26 mouse cellular contexts compared by ENCODE assay signal in the genomic region with DNA sequence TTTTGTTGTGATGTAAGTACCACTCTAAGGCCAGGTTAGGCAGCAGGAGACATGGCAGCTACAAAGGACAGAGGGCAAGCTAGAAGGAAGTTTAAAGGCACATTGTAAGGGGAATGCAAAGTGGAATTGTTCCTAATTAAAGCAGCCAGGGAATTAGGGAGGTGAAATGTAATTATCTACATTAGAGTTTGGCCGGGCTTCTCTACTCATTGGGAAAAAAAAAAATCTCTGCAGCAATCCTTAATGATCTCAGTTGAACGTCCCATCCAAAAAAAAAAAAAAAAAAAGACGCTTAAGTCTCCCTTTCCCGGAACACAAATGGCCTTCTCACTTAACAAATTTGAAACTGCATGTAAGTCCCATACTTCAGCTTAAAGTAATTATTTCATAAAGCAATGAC.
DNase-seq lines count a peak whose midpoint lies in the region; ATAC-seq and TF ChIP-seq lines count a peak whose summit lies in the region.
"Had no signal": no experiment of that assay in that cellular context is flagged by ENCODE, and none has a peak within 500 bp of the region (broad histone marks: within the 10 kb centered on the region; RNA-seq: fewer than 3 reads in every experiment).

No protein-coding gene starts in this region.

- ATAC-seq in forebrain, embryonic 11.5 days (replicated peaks; ENCODE audit: low FRiP score): no peak
- no peak for ATAC-seq in midbrain, embryonic 14.5 days (ENCODE audit: low FRiP score, low TSS enrichment)
- no peak for ATAC-seq in forebrain, embryonic 13.5 days
- no peak for ATAC-seq in forebrain, embryonic 16.5 days
- ATAC-seq: activated CD4-positive, CD25-positive, alpha-beta regulatory T cell, adult 4 months had no signal

- WGBS in forebrain, embryonic 10.5 days: 22% methylated on average over 4 of the region's 4 CpGs
- 10% methylated on average over 4 of the region's 4 CpGs for WGBS in forebrain, embryonic 11.5 days
- WGBS in midbrain, embryonic 10.5 days: 37% methylated on average over 4 of the region's 4 CpGs
- 29% methylated on average over 4 of the region's 4 CpGs for WGBS in midbrain, embryonic 14.5 days
- WGBS in forebrain, embryonic 13.5 days: 10% methylated on average over 4 of the region's 4 CpGs
- 4% methylated on average over 4 of the region's 4 CpGs for WGBS in forebrain, embryonic 16.5 days
- 94% methylated on average over 4 of the region's 4 CpGs for WGBS in thymus, adult 2 months

- TF ChIP-seq POLR2A in thymus, adult 2 months (IDR thresholded peaks at IDR 0.05; ENCODE audit: control insufficient read depth, extremely low read depth, insufficient read depth, low read length, poor library complexity): no peak

- no peak for DNase-seq in forebrain, embryonic 10.5 days (ENCODE audit: extremely low spot score, low spot score)
- DNase-seq in forebrain, embryonic 11.5 days (ENCODE audit: low spot score): no peak
- DNase-seq in midbrain, embryonic 10.5 days (ENCODE audit: low spot score): no peak
- no peak for DNase-seq in midbrain, embryonic 14.5 days
- no peak for DNase-seq in kidney, postnatal 25 days
- DNase-seq in thymus, adult 2 months: no peak
- DNase-seq: adrenal gland, adult 8-10 months; adrenal gland, postnatal 25 days; cerebellum, adult 11-12 months; cerebellum, adult 8-10 months; cerebellum, postnatal 10 days; cerebellum, postnatal 36 days; embryo, embryonic 11 days; gastrocnemius, postnatal 10 days; gastrocnemius, postnatal 36 days; heart, adult 2 months; heart, postnatal 14 days; heart, postnatal 4 days; kidney, adult 11 months had no signal

- no peak for TF ChIP-seq CTCF in thymus, adult 2 months (IDR thresholded peaks at IDR 0.05; ENCODE audit: borderline replicate concordance, control insufficient read depth, extremely low read depth, insufficient read depth, low read length, poor library complexity)

- peaks cover 6% of the 10 kb centered on the region for H3K9me3 ChIP-seq in forebrain, embryonic 10.5 days
- no peaks in the 10 kb centered on the region; the same call in 1 of the 2 replicates for H3K9me3 ChIP-seq in forebrain, embryonic 11.5 days (ENCODE audit: control insufficient read depth, low read length)
- no peaks in the 10 kb centered on the region; the same call in 1 of the 2 replicates for H3K9me3 ChIP-seq in midbrain, embryonic 10.5 days (replicated peaks)
- H3K9me3 ChIP-seq in midbrain, embryonic 14.5 days (ENCODE audit: control insufficient read depth, low read length): no peaks in the 10 kb centered on the region
- H3K9me3 ChIP-seq in forebrain, embryonic 13.5 days (replicated peaks): 0 out of 2 replicates have a peak, but pooled peaks cover 6% of the 10 kb centered on the region
- peaks cover 3% of the 10 kb centered on the region; the same call in 1 of the 2 replicates for H3K9me3 ChIP-seq in forebrain, embryonic 16.5 days (ENCODE audit: control insufficient read depth, low read length)
- H3K9me3 ChIP-seq: heart, embryonic 10.5 days; heart, embryonic 13.5 days; intestine, embryonic 15.5 days had no signal

- peaks cover 44% of the 10 kb centered on the region for H3K27me3 ChIP-seq in forebrain, embryonic 10.5 days (ENCODE audit: poor library complexity, severe bottlenecking)
- peaks cover 6% of the 10 kb centered on the region; the same call in 1 of the 2 replicates for H3K27me3 ChIP-seq in forebrain, embryonic 11.5 days (ENCODE audit: control insufficient read depth, insufficient read depth, low read length)
- peaks cover 15% of the 10 kb centered on the region for H3K27me3 ChIP-seq in midbrain, embryonic 10.5 days (ENCODE audit: low read depth, poor library complexity, severe bottlenecking)
- H3K27me3 ChIP-seq in midbrain, embryonic 14.5 days (ENCODE audit: control insufficient read depth, insufficient read depth, low read length): no peaks in the 10 kb centered on the region
- H3K27me3 ChIP-seq in forebrain, embryonic 13.5 days: peaks cover 5% of the 10 kb centered on the region; the same call in 1 of the 2 replicates
- H3K27me3 ChIP-seq in forebrain, embryonic 16.5 days (replicated peaks; ENCODE audit: control insufficient read depth, insufficient read depth, low read length): no peaks in the 10 kb centered on the region
- no peaks in the 10 kb centered on the region for H3K27me3 ChIP-seq in thymus, adult 2 months (ENCODE audit: control insufficient read depth, insufficient read depth, low read length)
- H3K27me3 ChIP-seq: heart, embryonic 13.5 days; intestine, embryonic 15.5 days had no signal

- H3K9ac ChIP-seq in forebrain, embryonic 11.5 days (ENCODE audit: low read length): no peak overlapping the region
- H3K9ac ChIP-seq in midbrain, embryonic 14.5 days (replicated peaks; ENCODE audit: low read length): no peak overlapping the region
- no peak overlapping the region for H3K9ac ChIP-seq in forebrain, embryonic 13.5 days
- no peak overlapping the region for H3K9ac ChIP-seq in forebrain, embryonic 16.5 days (replicated peaks; ENCODE audit: low read depth, low read length)
- H3K9ac ChIP-seq: heart, embryonic 13.5 days; hindbrain, embryonic 13.5 days; intestine, embryonic 15.5 days had no signal

- H3K4me2 ChIP-seq in forebrain, embryonic 11.5 days (ENCODE audit: low read depth, low read length, severe bottlenecking): no peak overlapping the region
- no peak overlapping the region for H3K4me2 ChIP-seq in midbrain, embryonic 14.5 days (ENCODE audit: low read length)
- peak overlapping the region; percentile 14 for H3K4me2 ChIP-seq in forebrain, embryonic 13.5 days
- H3K4me2 ChIP-seq in forebrain, embryonic 16.5 days (ENCODE audit: low read length): no peak overlapping the region
- H3K4me2 ChIP-seq: heart, embryonic 13.5 days; hindbrain, embryonic 13.5 days; intestine, embryonic 15.5 days had no signal

- peaks cover 55% of the 10 kb centered on the region for H3K4me1 ChIP-seq in forebrain, embryonic 10.5 days
- peaks cover 16% of the 10 kb centered on the region for H3K4me1 ChIP-seq in forebrain, embryonic 11.5 days (replicated peaks; ENCODE audit: control insufficient read depth, insufficient read depth, low read length)
- peaks cover 39% of the 10 kb centered on the region for H3K4me1 ChIP-seq in midbrain, embryonic 10.5 days
- H3K4me1 ChIP-seq in midbrain, embryonic 14.5 days (ENCODE audit: control insufficient read depth, insufficient read depth, low read length): peaks cover 18% of the 10 kb centered on the region
- H3K4me1 ChIP-seq in forebrain, embryonic 13.5 days: peaks cover 46% of the 10 kb centered on the region
- H3K4me1 ChIP-seq in forebrain, embryonic 16.5 days (replicated peaks; ENCODE audit: control insufficient read depth, insufficient read depth, low read length): peaks cover 23% of the 10 kb centered on the region
- H3K4me1 ChIP-seq in thymus, adult 2 months (replicated peaks; ENCODE audit: control insufficient read depth, insufficient read depth, low read length): no peaks in the 10 kb centered on the region
- H3K4me1 ChIP-seq: intestine, embryonic 15.5 days had no signal

- peak overlapping the region; percentile 10; the same call in 1 of the 2 replicates for H3K4me3 ChIP-seq in forebrain, embryonic 10.5 days
- no peak overlapping the region for H3K4me3 ChIP-seq in forebrain, embryonic 11.5 days (ENCODE audit: low read depth, low read length)
- H3K4me3 ChIP-seq in midbrain, embryonic 10.5 days: no peak overlapping the region
- H3K4me3 ChIP-seq in midbrain, embryonic 14.5 days (replicated peaks; ENCODE audit: low read depth, low read length): no peak overlapping the region
- H3K4me3 ChIP-seq in forebrain, embryonic 13.5 days: no peak overlapping the region
- no peak overlapping the region for H3K4me3 ChIP-seq in forebrain, embryonic 16.5 days (replicated peaks; ENCODE audit: low read length)
- H3K4me3 ChIP-seq in thymus, adult 2 months (ENCODE audit: control insufficient read depth, insufficient read depth, low read length): no peak overlapping the region
- H3K4me3 ChIP-seq: heart, adult 2 months; heart, embryonic 10.5 days; heart, embryonic 13.5 days; hindbrain, embryonic 13.5 days; intestine, embryonic 15.5 days had no signal

- peak overlapping the region; percentile 77 for H3K27ac ChIP-seq in forebrain, embryonic 10.5 days
- H3K27ac ChIP-seq in forebrain, embryonic 11.5 days (ENCODE audit: low read depth, low read length): no peak overlapping the region
- H3K27ac ChIP-seq in midbrain, embryonic 10.5 days (replicated peaks): peak overlapping the region; percentile 86
- H3K27ac ChIP-seq in midbrain, embryonic 14.5 days (replicated peaks; ENCODE audit: low read depth, low read length): no peak overlapping the region
- H3K27ac ChIP-seq in forebrain, embryonic 13.5 days: peak overlapping the region; percentile 74; the same call in 1 of the 2 replicates
- peak overlapping the region; percentile 2; the same call in 1 of the 2 replicates for H3K27ac ChIP-seq in forebrain, embryonic 16.5 days (ENCODE audit: low read length)
- no peak overlapping the region for H3K27ac ChIP-seq in thymus, adult 2 months (ENCODE audit: control insufficient read depth, insufficient read depth, low read length)
- H3K27ac ChIP-seq: heart, adult 2 months; heart, embryonic 10.5 days; heart, embryonic 13.5 days; hindbrain, embryonic 13.5 days; intestine, embryonic 15.5 days had no signal

- H3K36me3 ChIP-seq in forebrain, embryonic 10.5 days (replicated peaks): no peaks in the 10 kb centered on the region
- H3K36me3 ChIP-seq in forebrain, embryonic 11.5 days (ENCODE audit: control insufficient read depth, insufficient read depth, low read length): no peaks in the 10 kb centered on the region
- no peaks in the 10 kb centered on the region for H3K36me3 ChIP-seq in midbrain, embryonic 10.5 days
- H3K36me3 ChIP-seq in midbrain, embryonic 14.5 days (ENCODE audit: control insufficient read depth, insufficient read depth, low read length): no peaks in the 10 kb centered on the region
- H3K36me3 ChIP-seq in forebrain, embryonic 13.5 days (ENCODE audit: poor library complexity, severe bottlenecking): no peaks in the 10 kb centered on the region
- no peaks in the 10 kb centered on the region for H3K36me3 ChIP-seq in forebrain, embryonic 16.5 days (ENCODE audit: control insufficient read depth, insufficient read depth)
- H3K36me3 ChIP-seq in thymus, adult 2 months (ENCODE audit: control insufficient read depth, insufficient read depth, low read length): no peaks in the 10 kb centered on the region
- H3K36me3 ChIP-seq: heart, embryonic 10.5 days; heart, embryonic 13.5 days; hindbrain, embryonic 13.5 days; intestine, embryonic 15.5 days had no signal

Comparison
In these comparisons a context has a peak if more than half of its experiments do, and no peak if none do; other contexts are left out.
1. H3K27ac ChIP-seq: peak in forebrain, embryonic 10.5 days (single experiment), midbrain, embryonic 10.5 days (single experiment), forebrain, embryonic 13.5 days (single experiment) and forebrain, embryonic 16.5 days (single experiment); none in forebrain, embryonic 11.5 days (single experiment), midbrain, embryonic 14.5 days (single experiment) and thymus, adult 2 months (single experiment).